ENCODE assay signal across 27 mouse cellular contexts in genomic region chr19:7562601-7563129, GRCm38 (mm10). TPM values are rescaled to one million over a fixed set of nuclear protein-coding genes. Genes with fewer than 3 reads are reported as not detected.
DNase-seq lines count a peak whose midpoint lies in the region; ATAC-seq and TF ChIP-seq lines count a peak whose summit lies in the region.
"Had no signal": no experiment of that assay in that cellular context is flagged by ENCODE, and none has a peak within 500 bp of the region (broad histone marks: within the 10 kb centered on the region; RNA-seq: fewer than 3 reads in every experiment).

No protein-coding gene starts in this region.

- TF ChIP-seq CTCF in gastrocnemius, adult 2 months (IDR thresholded peaks at IDR 0.05), result no peak

- intact Hi-C loops in gastrocnemius, adult 2 months (cut with DNase I), result no loop called here

- DNase-seq in gastrocnemius, adult 2 months, result peak; percentile 42
- no peak for DNase-seq in gastrocnemius, postnatal 4 days (ENCODE audit: low spot score in 2 of 2)
- DNase-seq in kidney, adult 9 months, result peak; percentile 22
- no peak for DNase-seq in kidney, postnatal 4 days
- DNase-seq in 3T3-L1 (ENCODE audit: low read depth, low spot score), result peak; percentile 39
- peak; percentile 7 for DNase-seq in embryonic facial prominence, embryonic 10.5 days (ENCODE audit: low spot score)
- DNase-seq in cerebellum, adult 9-10 months, result no peak
- DNase-seq: adrenal gland, postnatal 36 days; cerebellum, adult 9-11 months; gastrocnemius, postnatal 14 days; kidney, adult 11 months; kidney, postnatal 10 days; right cerebral cortex, postnatal 4 days; thymus, postnatal 14 days had no signal

- H3K4me1 ChIP-seq in embryonic facial prominence, embryonic 10.5 days, result peaks cover 31% of the 10 kb centered on the region
- H3K4me1 ChIP-seq: lung, embryonic 15.5 days had no signal

- H3K4me3 ChIP-seq in gastrocnemius, adult 2 months, result peak overlapping the region; percentile 51
- H3K4me3 ChIP-seq in embryonic facial prominence, embryonic 10.5 days, result no peak overlapping the region
- H3K4me3 ChIP-seq: embryonic facial prominence, embryonic 12.5 days; forebrain, embryonic 10.5 days; lung, embryonic 15.5 days; midbrain, embryonic 12.5 days; neural tube, embryonic 13.5 days had no signal

- H3K27me3 ChIP-seq in embryonic facial prominence, embryonic 10.5 days (replicated peaks; ENCODE audit: low read depth, poor library complexity, severe bottlenecking), result peaks cover 15% of the 10 kb centered on the region
- H3K27me3 ChIP-seq: embryonic facial prominence, embryonic 12.5 days; lung, embryonic 15.5 days had no signal

- no peak for ATAC-seq in erythroblast, adult 5-6 weeks (replicated peaks; ENCODE audit: low FRiP score, poor library complexity, severe bottlenecking)

- peak overlapping the region; percentile 97 for H3K27ac ChIP-seq in gastrocnemius, adult 2 months
- H3K27ac ChIP-seq in embryonic facial prominence, embryonic 10.5 days (replicated peaks), result no peak overlapping the region
- H3K27ac ChIP-seq: embryonic facial prominence, embryonic 12.5 days; forebrain, embryonic 10.5 days; liver, embryonic 14.5 days; lung, embryonic 15.5 days; midbrain, embryonic 12.5 days; neural tube, embryonic 13.5 days had no signal

- H3K36me3 ChIP-seq in embryonic facial prominence, embryonic 10.5 days (replicated peaks), result no peaks in the 10 kb centered on the region
- H3K36me3 ChIP-seq: embryonic facial prominence, embryonic 12.5 days; forebrain, embryonic 10.5 days; lung, embryonic 15.5 days; midbrain, embryonic 12.5 days; neural tube, embryonic 13.5 days had no signal

- 81% methylated on average over 10 of the region's 10 CpGs for WGBS in embryonic facial prominence, embryonic 10.5 days

- no peaks in the 10 kb centered on the region for H3K9me3 ChIP-seq in embryonic facial prominence, embryonic 10.5 days
- H3K9me3 ChIP-seq: embryonic facial prominence, embryonic 12.5 days; forebrain, embryonic 10.5 days; lung, embryonic 15.5 days; midbrain, embryonic 12.5 days; neural tube, embryonic 13.5 days had no signal

RNA-seq across cellular contexts. Expression of gene Pla2g16, which starts 5.4 kb away (rescaled TPM):
- total RNA-seq in gastrocnemius, adult 2 months (2021), result 100 to 1,000 TPM in 1 of 2 experiments, 10 to 100 TPM in 1; 94.3 to 127 TPM
- 10 to 100 TPM; 62.5 to 69.5 TPM for total RNA-seq in gastrocnemius, postnatal 4 days (2021)
- 6.5 and 7.3 TPM in 2 replicates for polyA plus RNA-seq in embryonic facial prominence, embryonic 10.5 days (2016; fragmentation: Nextera tagmentation; extraction: Ambion mirVana)
- total RNA-seq in erythroblast, adult 5-6 weeks (2015; ENCODE audit: low replicate concordance), result 78.4 and 83.0 TPM in 2 replicates
- total RNA-seq in erythroblast, adult 5-6 weeks (2017; ENCODE audit: low replicate concordance), result 120 and 165 TPM in 2 replicates

RNA-seq across cellular contexts. Expression of gene Lgals12, which starts 44.3 kb away (rescaled TPM):
- under 1 TPM; 0.13 to 0.20 TPM for total RNA-seq in gastrocnemius, adult 2 months (2021)
- 1 to 10 TPM; 3.0 to 5.7 TPM for total RNA-seq in gastrocnemius, postnatal 4 days (2021)
- 0.08 and 0.24 TPM in 2 replicates for polyA plus RNA-seq in embryonic facial prominence, embryonic 10.5 days (2016; fragmentation: Nextera tagmentation; extraction: Ambion mirVana)
- total RNA-seq in erythroblast, adult 5-6 weeks (2015; ENCODE audit: low replicate concordance), result not detected in 2 replicates
- total RNA-seq in erythroblast, adult 5-6 weeks (2017; ENCODE audit: low replicate concordance), result not detected in 2 replicates
- total RNA-seq: MEL had no signal

RNA-seq across cellular contexts. Expression of gene Hrasls5, which starts 49.7 kb away (rescaled TPM):
- not detected for total RNA-seq in gastrocnemius, adult 2 months (2021)
- not detected for total RNA-seq in gastrocnemius, postnatal 4 days (2021)
- not detected in 2 replicates for polyA plus RNA-seq in embryonic facial prominence, embryonic 10.5 days (2016; fragmentation: Nextera tagmentation; extraction: Ambion mirVana)
- not detected in 2 replicates for total RNA-seq in erythroblast, adult 5-6 weeks (2015; ENCODE audit: low replicate concordance)
- 2.0 TPM in 1 of 2 replicates, not detected in the other for total RNA-seq in erythroblast, adult 5-6 weeks (2017; ENCODE audit: low replicate concordance)
- total RNA-seq: gastrocnemius, postnatal 14 days; layer of hippocampus, postnatal 10 days; left cerebral cortex, postnatal 10 days; MEL had no signal
- polyA plus RNA-seq: embryonic facial prominence, embryonic 12.5 days; forebrain, embryonic 10.5 days; heart, embryonic 14.5 days; hindbrain, embryonic 11.5 days; limb, embryonic 14.5 days; midbrain, embryonic 12.5 days; neural tube, embryonic 13.5 days had no signal

Comparison
In these comparisons a context has a peak if more than half of its experiments do, and no peak if none do; other contexts are left out.
1. DNase-seq: peak in gastrocnemius, adult 2 months (single experiment), kidney, adult 9 months (single experiment), 3T3-L1 (single experiment) and embryonic facial prominence, embryonic 10.5 days (single experiment); none in gastrocnemius, postnatal 4 days (0 of 2), kidney, postnatal 4 days (0 of 2) and cerebellum, adult 9-10 months (single experiment).